Mouse (Mus musculus) layer of hippocampus, adult 18-20 months (tissue): ENCODE measurements around the gene Ly6g5b. TPM values are rescaled to one million over a fixed set of nuclear protein-coding genes. Genes with fewer than 3 reads are reported as not detected.
A peak's percentile ranks its signal among the peaks of the same experiment; 100 is the strongest.

Source experiments
- DNase-seq, 2 experiments: peaks; one replicate each; pipeline ENCODE4 v3.0.0; 2022; ENCODE audit warnings: low spot score in 2 of 2
- total RNA-seq, 2 experiments: library from RNA; stranded (reverse); gene quantifications; 2 replicates each; pipeline ENCODE4 v1.2.3; 2021

Ly6g5b gene
- total RNA-seq, 2 experiments from 2014 or later = 0.30 to 0.56 TPM

- no peak for DNase-seq
Measured at GRCm38 (mm10) chr17:35106522-35106921, 8.7 kb downstream of the Ly6g5b start.

- peak in 1 of 2 experiments; percentile 40 for DNase-seq
Measured at GRCm38 (mm10) chr17:35105740-35106389, 9.4 kb downstream of the Ly6g5b start.

- DNase-seq = no peak
Measured at GRCm38 (mm10) chr17:35104754-35105153, 10.5 kb downstream of the Ly6g5b start.

GRCm38 (mm10) chr17:35104079-35104478 is 11.1 kb downstream of the Ly6g5b start:
- no peak for DNase-seq

GRCm38 (mm10) chr17:35103221-35103690 is 12.0 kb downstream of the Ly6g5b start:
- no peak for DNase-seq

- no peak for DNase-seq
Measured at GRCm38 (mm10) chr17:35102299-35102698, 12.9 kb downstream of the Ly6g5b start.

- DNase-seq = no peak
Measured at GRCm38 (mm10) chr17:35101161-35101560, 14.1 kb downstream of the Ly6g5b start.

GRCm38 (mm10) chr17:35100196-35100765 is 14.9 kb downstream of the Ly6g5b start:
- DNase-seq = no peak

GRCm38 (mm10) chr17:35097164-35097655 is 18.0 kb downstream of the Ly6g5b start:
- peak in 1 of 2 experiments; percentile 60 for DNase-seq

GRCm38 (mm10) chr17:35096597-35096996 is 18.6 kb downstream of the Ly6g5b start:
- DNase-seq = no peak

- no peak for DNase-seq
Measured at GRCm38 (mm10) chr17:35094475-35095365, 20.5 kb downstream of the Ly6g5b start.

GRCm38 (mm10) chr17:35092403-35093198 is 22.6 kb downstream of the Ly6g5b start:
- no peak for DNase-seq

- DNase-seq = no peak
Measured at GRCm38 (mm10) chr17:35090166-35090932, 24.9 kb downstream of the Ly6g5b start.

- peak; percentile 92 to 96 for DNase-seq
Measured at GRCm38 (mm10) chr17:35088825-35089644, 26.2 kb downstream of the Ly6g5b start, which contains the start of gene Abhd16a. Gene Abhd16a (plus strand): TSS chr17:35089263.

- no peak for DNase-seq
Measured at GRCm38 (mm10) chr17:35088151-35088550, 27.1 kb downstream of the Ly6g5b start.

GRCm38 (mm10) chr17:35085208-35085865 is 29.9 kb downstream of the Ly6g5b start, which contains the start of gene Ly6g6f:
Gene Ly6g6f (minus strand): TSS chr17:35085610.
- no peak for DNase-seq

- DNase-seq = no peak
Measured at GRCm38 (mm10) chr17:35083929-35084497, 31.2 kb downstream of the Ly6g5b start.
